Mouse (Mus musculus) intestine, embryonic 15.5 days (tissue): Measurements from ENCODE around the gene Canx. TPM values are rescaled to one million over a fixed set of nuclear protein-coding genes. Genes with fewer than 3 reads are reported as not detected.

Source experiments
- ATAC-seq: fragments of 200-750 bp; cut with Nextera tagmentation; 2 replicates; pipeline ENCODE4 v1.8.0; 2017; ENCODE audit warnings: moderate TSS enrichment, moderate library complexity
- H3K27ac ChIP-seq: fragments of 300-500 bp; sonication (generic); 2 replicates; pipeline ENCODE4 v1.5.1; 2015; ENCODE audit warnings: mild to moderate bottlenecking, inconsistent platforms
- H3K27me3 ChIP-seq: fragments of 300-500 bp; sonication (generic); replicated peaks from 2 replicates; pipeline ENCODE4 v1.6.1; 2015; ENCODE audit warnings: inconsistent platforms
- H3K36me3 ChIP-seq: fragments of 300-500 bp; sonication (generic); 2 replicates; pipeline ENCODE4 v1.6.1; 2015; ENCODE audit warnings: inconsistent platforms
- H3K4me1 ChIP-seq: fragments of 300-500 bp; sonication (generic); replicated peaks from 2 replicates; pipeline ENCODE4 v1.6.1; 2015; ENCODE audit warnings: inconsistent platforms
- H3K4me2 ChIP-seq: fragments of 300-500 bp; sonication (generic); replicated peaks from 2 replicates; pipeline ENCODE4 v1.6.1; 2015; ENCODE audit warnings: mild to moderate bottlenecking, inconsistent platforms
- H3K4me3 ChIP-seq: fragments of 300-500 bp; sonication (generic); replicated peaks from 2 replicates; pipeline ENCODE4 v1.5.1; 2015; ENCODE audit warnings: inconsistent platforms
- H3K9ac ChIP-seq: fragments of 300-500 bp; sonication (generic); 2 replicates; pipeline ENCODE4 v1.6.1; 2015; ENCODE audit warnings: inconsistent platforms
- H3K9me3 ChIP-seq: fragments of 300-500 bp; sonication (generic); 2 replicates; pipeline ENCODE4 v1.6.1; 2016; ENCODE audit warnings: inconsistent platforms
- WGBS: fragments of 180-500 bp; shearing (Covaris S2); methylation state at CpG from one replicate; pipeline ENCODE4 v1.1.7; 2015; 5-methylcytosine and 5-hydroxymethylcytosine counted together
- polyA plus RNA-seq: library from polyadenylated mRNA; unstranded; fragments of >200 nt; fragmentation: Nextera tagmentation; extraction: Ambion mirVana; gene quantifications from 2 replicates; pipeline ENCODE4 v1.2.1, GENCODE M21; 2015

The Canx gene
- polyA plus RNA-seq, 1 experiment from 2014 or later, result 379 TPM

DNA sequence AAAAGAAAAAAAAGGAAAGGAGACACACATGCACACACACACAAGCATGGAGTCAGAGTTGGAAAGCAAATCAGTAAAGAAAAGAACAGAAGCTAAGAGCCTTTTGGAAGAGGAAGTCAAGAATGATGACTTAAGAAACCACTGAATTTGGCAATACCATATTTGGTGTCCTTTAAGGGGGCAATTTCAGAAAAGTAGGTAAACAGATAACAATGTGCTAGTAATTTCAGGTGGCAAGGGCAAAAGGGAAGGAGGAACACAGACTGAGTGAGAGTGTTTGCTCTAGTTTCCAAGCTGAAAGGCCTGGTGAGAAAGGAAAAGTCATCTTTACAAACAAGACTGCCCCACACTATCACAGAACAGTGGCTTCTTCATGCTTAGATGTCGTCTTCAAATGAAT is 39.0 kb downstream of the Canx start:
- Histone ChIP-seq H3K9ac (no peak overlapping the region), H3K36me3 (peaks cover 3% of the 10 kb centered on the region; the same call in 1 of the 2 replicates), H3K27ac (no peak overlapping the region), H3K4me3 (no peak overlapping the region), H3K9me3 (no peaks in the 10 kb centered on the region), H3K27me3 (no peaks in the 10 kb centered on the region), H3K4me2 (no peak overlapping the region), H3K4me1 (peaks cover 7% of the 10 kb centered on the region; the same call in 1 of the 2 replicates)
- no peak for ATAC-seq
- 82% methylated on average over 1 of the region's 1 CpGs for WGBS

DNA sequence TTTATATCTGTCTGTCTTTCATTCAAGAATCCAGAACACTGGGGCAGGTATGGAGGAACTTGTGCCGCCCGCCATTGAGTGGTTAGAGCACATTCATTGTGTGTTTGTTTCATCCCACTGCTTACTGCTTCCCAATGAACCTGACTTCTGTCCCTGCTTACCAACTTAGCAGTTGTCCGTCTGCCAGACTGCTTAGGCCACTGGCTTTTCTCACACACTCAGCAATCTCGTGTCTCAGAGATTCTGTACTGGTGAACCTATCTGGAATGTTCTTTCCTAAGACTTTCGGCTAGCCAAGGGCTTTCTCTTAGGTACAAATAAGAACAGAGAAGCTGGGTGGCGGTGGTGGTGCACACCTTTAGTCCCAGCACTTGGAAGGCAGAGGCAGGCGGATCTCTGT is 39.8 kb downstream of the Canx start:
- H3K4me3 ChIP-seq, result no peak overlapping the region
- ATAC-seq, result no peak
- H3K9me3 ChIP-seq, result no peaks in the 10 kb centered on the region
- no peak overlapping the region for H3K4me2 ChIP-seq
- H3K36me3 ChIP-seq, result peaks cover 3% of the 10 kb centered on the region; the same call in 1 of the 2 replicates
- H3K9ac ChIP-seq, result no peak overlapping the region
- WGBS, result 93% methylated on average over 7 of the region's 7 CpGs
- H3K27ac ChIP-seq, result no peak overlapping the region
- H3K27me3 ChIP-seq, result no peaks in the 10 kb centered on the region
- H3K4me1 ChIP-seq, result peaks cover 7% of the 10 kb centered on the region; the same call in 1 of the 2 replicates

DNA sequence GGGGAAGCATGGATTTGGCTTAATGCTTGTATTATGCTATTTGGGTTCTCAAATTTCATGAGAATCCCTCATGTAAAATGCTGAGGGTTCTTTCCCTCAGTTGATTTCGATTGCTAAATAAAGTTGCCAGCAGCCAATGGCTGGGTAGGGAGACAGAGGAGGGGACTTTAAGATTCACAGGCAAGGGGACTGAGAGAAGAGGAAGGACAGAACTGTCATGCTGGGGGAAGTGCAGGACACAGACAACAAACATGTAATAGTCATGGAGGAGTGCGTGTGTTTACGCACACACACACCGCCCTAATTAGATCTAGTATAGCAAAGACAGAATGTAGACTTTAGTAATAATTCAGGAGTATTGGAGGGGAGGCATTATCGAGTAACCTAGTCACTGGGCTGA is 40.2 kb downstream of the Canx start:
- ATAC-seq, result no peak
- H3K9me3 ChIP-seq, result no peaks in the 10 kb centered on the region
- no peak overlapping the region for H3K4me3 ChIP-seq
- WGBS, result 92% methylated on average over 5 of the region's 5 CpGs
- peaks cover 3% of the 10 kb centered on the region; the same call in 1 of the 2 replicates for H3K36me3 ChIP-seq
- H3K27ac ChIP-seq, result no peak overlapping the region
- no peaks in the 10 kb centered on the region for H3K27me3 ChIP-seq
- no peak overlapping the region for H3K9ac ChIP-seq
- no peak overlapping the region for H3K4me2 ChIP-seq
- H3K4me1 ChIP-seq, result peaks cover 4% of the 10 kb centered on the region; the same call in 1 of the 2 replicates

DNA sequence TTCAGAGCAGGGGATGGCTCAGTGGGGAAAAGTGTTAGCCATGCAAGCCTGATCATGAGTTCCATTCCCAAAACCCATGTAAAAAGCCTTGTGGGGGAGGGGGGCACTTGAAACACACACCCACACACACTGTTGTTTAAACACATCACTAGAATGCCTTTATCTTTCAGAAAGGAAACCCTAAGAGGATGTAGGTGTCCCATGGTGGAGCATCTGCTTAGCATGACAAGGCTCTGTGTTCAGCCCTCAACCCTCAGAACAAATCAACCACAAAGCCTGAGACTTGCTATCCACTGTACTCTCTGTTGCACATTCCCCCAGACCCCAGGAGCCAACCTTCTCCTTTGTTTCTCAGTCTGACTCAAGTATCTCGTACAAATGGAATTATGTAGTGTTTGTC is 45.4 kb downstream of the Canx start:
- no peak overlapping the region for H3K4me3 ChIP-seq
- ATAC-seq, result no peak
- 78% methylated on average over 1 of the region's 1 CpGs for WGBS
- no peak overlapping the region for H3K9ac ChIP-seq
- H3K4me2 ChIP-seq, result no peak overlapping the region
- H3K36me3 ChIP-seq, result no peaks in the 10 kb centered on the region
- H3K27ac ChIP-seq, result no peak overlapping the region
- no peaks in the 10 kb centered on the region for H3K27me3 ChIP-seq
- H3K4me1 ChIP-seq, result peaks cover 5% of the 10 kb centered on the region; the same call in 1 of the 2 replicates
- H3K9me3 ChIP-seq, result no peaks in the 10 kb centered on the region

DNA sequence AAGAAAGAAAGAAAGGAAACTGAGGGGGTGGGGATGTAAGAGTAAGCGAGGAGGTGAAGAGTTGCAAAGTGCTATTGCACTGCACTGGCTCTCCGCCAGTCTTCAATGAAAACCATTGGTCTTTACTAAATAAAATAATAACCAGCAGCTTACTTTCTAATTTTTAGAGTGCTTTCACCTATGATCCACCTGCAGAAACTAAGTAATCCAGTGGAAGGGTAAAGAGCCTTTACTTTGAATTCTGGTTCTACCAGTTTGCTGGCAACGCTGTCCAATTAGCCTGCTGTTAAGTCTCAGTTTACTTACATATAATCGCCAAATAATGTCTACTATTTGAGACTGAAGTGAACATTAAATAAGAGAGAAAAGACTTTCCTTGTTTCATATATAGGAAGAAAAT is 46.5 kb downstream of the Canx start:
- Histone ChIP-seq H3K4me2 (no peak overlapping the region), H3K4me1 (peaks cover 5% of the 10 kb centered on the region; the same call in 1 of the 2 replicates), H3K36me3 (no peaks in the 10 kb centered on the region), H3K27me3 (no peaks in the 10 kb centered on the region), H3K27ac (no peak overlapping the region), H3K9ac (no peak overlapping the region), H3K9me3 (no peaks in the 10 kb centered on the region), H3K4me3 (no peak overlapping the region)
- 84% methylated on average over 4 of the region's 4 CpGs for WGBS
- no peak for ATAC-seq

DNA sequence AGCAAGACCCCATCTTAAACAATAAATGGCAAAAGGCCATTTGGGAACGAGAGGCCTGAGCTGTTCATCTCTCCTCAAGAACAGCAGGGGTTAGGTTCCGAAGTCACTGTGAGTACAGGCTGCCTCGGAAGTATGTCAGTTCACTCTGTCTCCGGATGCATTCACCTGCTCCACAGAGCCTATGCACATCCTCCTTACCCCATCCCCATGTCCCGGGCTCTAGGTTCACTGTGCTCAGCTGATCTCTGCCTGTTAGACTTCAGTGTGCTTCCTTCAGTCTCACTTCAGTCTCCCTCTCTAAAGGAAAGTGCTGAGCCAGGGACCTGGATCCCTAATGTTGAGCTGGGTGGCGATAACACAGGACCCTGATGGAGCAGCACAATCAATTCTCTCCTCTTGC is 47.8 kb downstream of the Canx start:
- H3K36me3 ChIP-seq, result no peaks in the 10 kb centered on the region
- no peak overlapping the region for H3K27ac ChIP-seq
- ATAC-seq, result no peak
- no peak overlapping the region for H3K4me3 ChIP-seq
- H3K27me3 ChIP-seq, result no peaks in the 10 kb centered on the region
- 92% methylated on average over 6 of the region's 6 CpGs for WGBS
- H3K4me1 ChIP-seq, result peaks cover 5% of the 10 kb centered on the region; the same call in 1 of the 2 replicates
- no peaks in the 10 kb centered on the region for H3K9me3 ChIP-seq
- no peak overlapping the region for H3K9ac ChIP-seq
- H3K4me2 ChIP-seq, result no peak overlapping the region

DNA sequence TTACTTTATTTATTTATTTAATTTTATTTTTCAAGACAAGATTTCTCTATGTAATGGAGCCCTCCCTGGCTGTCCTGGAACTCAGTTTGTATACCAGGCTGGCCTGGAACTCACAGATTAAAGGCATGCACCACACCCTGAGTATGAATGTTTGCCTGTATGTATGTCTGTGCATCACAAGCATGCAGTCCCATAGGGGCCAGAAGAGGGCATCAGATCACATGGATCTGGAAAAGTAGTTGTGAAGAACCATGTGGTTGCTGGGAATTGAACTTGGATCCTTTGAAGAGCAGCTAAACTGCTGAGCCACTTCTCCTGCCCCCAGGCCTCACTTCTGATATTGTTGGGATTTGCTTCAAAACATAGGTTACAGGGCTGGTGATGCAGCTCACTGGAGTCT is 48.4 kb downstream of the Canx start:
- Histone ChIP-seq H3K36me3 (no peaks in the 10 kb centered on the region), H3K4me2 (no peak overlapping the region), H3K9ac (no peak overlapping the region), H3K4me1 (peaks cover 5% of the 10 kb centered on the region; the same call in 1 of the 2 replicates), H3K4me3 (no peak overlapping the region), H3K27me3 (no peaks in the 10 kb centered on the region), H3K9me3 (no peaks in the 10 kb centered on the region), H3K27ac (no peak overlapping the region)
- no peak for ATAC-seq

DNA sequence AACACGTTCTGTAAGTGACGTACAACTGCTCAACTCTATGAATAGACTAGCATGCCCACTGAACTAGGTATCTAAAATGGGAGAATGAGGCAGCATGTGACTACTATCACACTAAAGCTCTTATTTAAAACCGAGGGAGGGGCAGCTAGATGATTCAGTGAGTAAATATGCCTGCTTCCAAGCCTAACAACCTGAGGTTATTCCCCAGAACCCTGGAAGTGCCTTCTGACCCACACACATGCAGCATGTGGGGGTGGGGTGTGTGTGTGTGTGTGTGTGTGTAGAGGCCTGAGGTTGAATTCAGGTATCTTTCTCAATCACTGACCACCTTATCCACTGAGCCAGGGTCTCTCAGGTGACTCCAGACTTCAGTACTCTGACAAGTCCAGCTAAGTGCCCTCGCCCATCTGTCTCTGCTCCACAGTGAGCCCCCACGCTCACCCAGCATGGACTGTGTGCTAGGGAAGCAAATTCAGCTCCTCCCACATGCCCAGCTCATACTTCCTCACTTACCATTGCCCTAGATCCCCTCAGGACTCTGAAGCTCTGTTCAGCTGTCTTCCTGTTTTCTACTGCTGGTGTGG is 49.8 kb downstream of the Canx start:
- Histone ChIP-seq H3K27ac (no peak overlapping the region), H3K9me3 (no peaks in the 10 kb centered on the region), H3K36me3 (no peaks in the 10 kb centered on the region), H3K4me3 (no peak overlapping the region), H3K9ac (no peak overlapping the region), H3K27me3 (no peaks in the 10 kb centered on the region), H3K4me2 (no peak overlapping the region), H3K4me1 (peaks cover 5% of the 10 kb centered on the region; the same call in 1 of the 2 replicates)
- WGBS, result 62% methylated on average over 5 of the region's 5 CpGs
- peak; percentile 53 for ATAC-seq

DNA sequence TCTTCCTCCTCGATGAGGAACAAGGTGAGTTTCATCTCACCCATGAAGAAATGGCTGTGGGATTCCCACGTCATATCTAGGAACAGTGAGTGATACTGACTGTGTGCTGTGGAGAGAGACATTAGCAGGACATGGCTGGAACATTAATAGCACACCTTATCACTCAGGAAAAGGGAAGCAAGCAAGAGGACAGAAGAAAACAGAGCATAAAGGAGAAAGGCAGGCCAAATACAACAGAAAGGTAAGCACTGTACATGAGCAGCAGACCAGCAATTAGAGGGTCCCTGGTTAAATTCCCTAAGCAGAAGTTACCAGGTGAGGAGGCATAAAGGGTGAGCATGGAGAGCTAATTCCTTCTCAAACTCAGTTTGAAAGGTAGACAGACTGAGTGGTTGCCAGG is 50.4 kb downstream of the Canx start:
- 87% methylated on average over 2 of the region's 2 CpGs for WGBS
- Histone ChIP-seq H3K9ac (no peak overlapping the region), H3K4me2 (no peak overlapping the region), H3K27me3 (no peaks in the 10 kb centered on the region), H3K4me3 (no peak overlapping the region), H3K9me3 (no peaks in the 10 kb centered on the region), H3K27ac (no peak overlapping the region), H3K4me1 (peaks cover 5% of the 10 kb centered on the region; the same call in 1 of the 2 replicates), H3K36me3 (no peaks in the 10 kb centered on the region)
- no peak for ATAC-seq

DNA sequence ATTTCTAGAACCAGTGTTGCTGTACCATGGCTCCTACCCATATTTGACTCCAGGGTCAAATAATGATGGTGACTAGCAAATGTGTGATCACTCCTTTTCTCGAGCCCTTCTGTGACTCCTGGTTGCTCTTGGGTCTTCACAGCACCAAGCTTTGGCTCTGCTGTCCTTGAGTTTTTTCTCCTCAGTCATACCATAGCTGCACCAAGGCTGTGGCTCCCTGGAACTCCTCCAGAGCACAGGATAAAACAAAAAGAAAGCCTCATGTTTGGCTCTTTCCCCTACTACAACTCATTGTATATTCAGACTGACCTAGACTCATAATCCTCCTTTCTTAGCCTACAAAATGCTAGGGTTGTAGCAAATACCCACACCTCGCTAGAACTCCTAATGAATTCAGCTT is 52.7 kb downstream of the Canx start:
- no peak for ATAC-seq
- 86% methylated on average over 2 of the region's 2 CpGs for WGBS
- H3K27me3 ChIP-seq, result no peaks in the 10 kb centered on the region
- no peak overlapping the region for H3K9ac ChIP-seq
- H3K4me2 ChIP-seq, result no peak overlapping the region
- no peaks in the 10 kb centered on the region for H3K9me3 ChIP-seq
- H3K4me1 ChIP-seq, result peaks cover 5% of the 10 kb centered on the region; the same call in 1 of the 2 replicates
- H3K27ac ChIP-seq, result no peak overlapping the region
- H3K36me3 ChIP-seq, result no peaks in the 10 kb centered on the region
- H3K4me3 ChIP-seq, result no peak overlapping the region

DNA sequence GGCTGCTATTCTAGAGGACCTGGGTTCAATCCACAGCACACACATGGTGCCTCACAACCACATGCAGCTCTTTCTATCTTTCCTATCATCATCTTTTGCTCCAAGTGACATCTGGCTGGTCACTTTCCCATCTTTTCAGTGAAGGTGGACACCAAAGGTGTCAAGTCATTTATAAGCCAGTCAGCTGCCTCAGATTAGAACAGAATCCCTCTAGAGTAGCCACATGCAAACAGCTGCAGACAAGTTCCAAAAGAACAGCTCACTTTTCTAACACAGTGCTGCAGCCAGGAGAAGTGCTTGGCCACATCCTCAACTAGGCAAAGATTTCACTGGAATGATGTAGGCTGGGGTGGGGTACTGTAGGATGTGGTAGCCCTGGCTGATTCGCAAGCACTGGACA is 55.6 kb downstream of the Canx start:
- H3K36me3 ChIP-seq, result peaks cover 14% of the 10 kb centered on the region; the same call in 1 of the 2 replicates
- no peak overlapping the region for H3K4me3 ChIP-seq

DNA sequence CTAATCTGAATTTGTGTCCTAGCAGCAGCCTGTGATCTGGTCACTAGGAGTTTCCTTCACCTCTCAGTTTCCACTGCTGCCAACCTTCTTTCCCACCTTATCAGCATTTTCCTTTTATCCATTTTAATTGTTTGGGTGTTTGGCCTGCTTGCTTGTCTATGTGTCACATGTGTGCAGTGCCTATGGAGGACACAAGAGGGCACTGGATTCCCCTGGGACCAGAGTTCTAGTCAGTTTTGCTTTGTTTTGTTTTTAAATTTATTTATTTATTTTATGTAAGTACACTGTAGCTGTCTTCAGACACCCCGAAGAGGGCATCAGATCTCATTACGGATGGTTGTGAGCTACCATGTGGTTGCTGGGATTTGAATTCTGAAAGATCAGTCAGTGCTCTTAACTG is 56.3 kb downstream of the Canx start:
- Histone ChIP-seq H3K4me3 (no peak overlapping the region), H3K9ac (no peak overlapping the region), H3K36me3 (peaks cover 17% of the 10 kb centered on the region; the same call in 1 of the 2 replicates), H3K4me1 (no peaks in the 10 kb centered on the region), H3K9me3 (no peaks in the 10 kb centered on the region), H3K27me3 (no peaks in the 10 kb centered on the region), H3K4me2 (no peak overlapping the region), H3K27ac (no peak overlapping the region)
- 83% methylated on average over 2 of the region's 2 CpGs for WGBS
- ATAC-seq, result no peak

More for the DNA sequence above, 55.6 kb downstream of the Canx start:
- Histone ChIP-seq H3K4me2 (no peak overlapping the region), H3K27me3 (no peaks in the 10 kb centered on the region), H3K9me3 (no peaks in the 10 kb centered on the region), H3K4me1 (no peaks in the 10 kb centered on the region), H3K27ac (no peak overlapping the region), H3K9ac (no peak overlapping the region)
- WGBS, result 96% methylated on average over 1 of the region's 1 CpGs
- no peak for ATAC-seq

DNA sequence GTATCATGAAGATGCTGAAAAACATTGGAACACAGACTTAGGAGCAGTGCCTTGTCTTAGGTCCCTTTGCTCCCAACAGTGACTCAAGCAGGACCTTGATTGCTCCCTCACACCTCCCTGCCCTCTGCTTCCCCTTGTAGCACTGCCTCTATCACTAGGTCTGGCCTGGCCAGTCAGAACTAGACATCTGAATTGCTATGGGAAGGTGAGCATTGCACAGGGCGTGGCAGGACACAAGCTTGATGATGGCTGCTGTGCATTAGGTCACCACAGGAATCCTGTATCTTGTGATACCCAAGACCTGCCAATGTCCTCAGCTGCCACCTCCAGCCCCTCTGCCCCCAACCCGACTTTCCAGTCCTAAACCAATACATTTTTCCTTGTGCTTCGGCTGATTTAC is 58.5 kb downstream of the Canx start:
- no peaks in the 10 kb centered on the region for H3K4me1 ChIP-seq
- no peaks in the 10 kb centered on the region for H3K27me3 ChIP-seq
- no peak overlapping the region for H3K27ac ChIP-seq
- no peaks in the 10 kb centered on the region for H3K9me3 ChIP-seq
- no peak overlapping the region for H3K4me3 ChIP-seq
- H3K4me2 ChIP-seq, result no peak overlapping the region
- H3K9ac ChIP-seq, result no peak overlapping the region
- 79% methylated on average over 3 of the region's 3 CpGs for WGBS
- ATAC-seq, result peak; percentile 37; the same call in 1 of the 2 replicates
- H3K36me3 ChIP-seq, result peaks cover 25% of the 10 kb centered on the region
